Mouse (Mus musculus) common myeloid progenitor, adult 5-6 weeks (primary cell): ENCODE results near the gene Thegl. TPM values are rescaled to one million over a fixed set of nuclear protein-coding genes. Genes with fewer than 3 reads are reported as not detected.
"Not testable (repeated sequence)": the region's sequence is repeated elsewhere in the genome, so short reads cannot be mapped to it uniquely, and the experiment has no call there.

Experiments
- ATAC-seq: replicated peaks from 2 replicates; pipeline ENCODE4 v1.8.0; 2016; ENCODE audit warnings: low read depth, mild to moderate bottlenecking, moderate TSS enrichment, inconsistent platforms; ENCODE audit not compliant: poor library complexity, severe bottlenecking
- total RNA-seq: library from RNA; stranded (forward); fragments of 200-1000, 187-1606 nt; gene quantifications from 2 replicates; pipeline ENCODE4 v1.2.3, GENCODE M21; 2017

Thegl gene
- total RNA-seq, 1 experiment from 2014 or later: 0.23 TPM

GRCm38 (mm10) chr5:77091923-77092322 lies 76.1 kb downstream of the Thegl start:
- ATAC-seq: no peak

- ATAC-seq: no peak
These were observed 76.7 kb downstream of the Thegl start for GRCm38 (mm10) chr5:77092531-77092930.

GRCm38 (mm10) chr5:77093961-77094360 lies 78.1 kb downstream of the Thegl start:
- no peak for ATAC-seq

GRCm38 (mm10) chr5:77094510-77095491 lies 79.0 kb downstream of the Thegl start:
- peak; percentile 85 for ATAC-seq

- not testable (repeated sequence) for ATAC-seq
These were observed 80.4 kb downstream of the Thegl start for GRCm38 (mm10) chr5:77096194-77096593.

- ATAC-seq: no peak
These were observed 81.9 kb downstream of the Thegl start for GRCm38 (mm10) chr5:77097686-77098085.

GRCm38 (mm10) chr5:77098874-77099273 lies 83.1 kb downstream of the Thegl start:
- ATAC-seq: no peak

- ATAC-seq: no peak
These were observed 83.6 kb downstream of the Thegl start for GRCm38 (mm10) chr5:77099317-77099996.

- ATAC-seq: no peak
These were observed 84.2 kb downstream of the Thegl start for GRCm38 (mm10) chr5:77099997-77100380.

GRCm38 (mm10) chr5:77100691-77101090 lies 84.9 kb downstream of the Thegl start:
- ATAC-seq: no peak

- ATAC-seq: no peak
These were observed 86.9 kb downstream of the Thegl start for GRCm38 (mm10) chr5:77102522-77103365.

- ATAC-seq: no peak
These were observed 91.5 kb downstream of the Thegl start for GRCm38 (mm10) chr5:77107146-77107822.

GRCm38 (mm10) chr5:77108806-77109205 lies 93.0 kb downstream of the Thegl start:
- no peak for ATAC-seq

GRCm38 (mm10) chr5:77109814-77110213 lies 94.0 kb downstream of the Thegl start:
- no peak for ATAC-seq

Other genes with a start within 250 kb of the Thegl start
- gene Aasdh, start 110.5 kb upstream of the Thegl start, total RNA-seq: 33.4 and 46.2 TPM in 2 replicates
- gene Paics, start 64.7 kb upstream of the Thegl start, total RNA-seq: 443 and 504 TPM in 2 replicates
- gene Ppat, start 64.4 kb upstream of the Thegl start, total RNA-seq: 104 TPM in 2 replicates
- gene Srp72, start 41.3 kb upstream of the Thegl start, total RNA-seq: 119 and 157 TPM in 2 replicates
- gene Arl9, start 12.0 kb upstream of the Thegl start, total RNA-seq: not detected in 2 replicates
- 1.2 TPM in 1 of 2 replicates, not detected in the other for gene Hopx, start 99.1 kb downstream of the Thegl start, total RNA-seq
- gene Spink2, start 195.4 kb downstream of the Thegl start, total RNA-seq: not detected in 2 replicates
- 49.7 and 61.6 TPM in 2 replicates for gene Rest, start 249.5 kb downstream of the Thegl start, total RNA-seq